18 mouse cellular contexts compared by ENCODE assay signal in genomic region chr3:36505809-36506735, GRCm38 (mm10). TPM values are rescaled to one million over a fixed set of nuclear protein-coding genes. Genes with fewer than 3 reads are reported as not detected.
DNase-seq lines count a peak whose midpoint lies in the region; ATAC-seq and TF ChIP-seq lines count a peak whose summit lies in the region.
"Had no signal": no experiment of that assay in that cellular context is flagged by ENCODE, and none has a peak within 500 bp of the region (broad histone marks: within the 10 kb centered on the region; RNA-seq: fewer than 3 reads in every experiment).

No protein-coding gene starts in this region.

- no peak overlapping the region for H3K9ac ChIP-seq in hindbrain, postnatal 0 days (replicated peaks; ENCODE audit: low read length)
- no peak overlapping the region for H3K9ac ChIP-seq in forebrain, embryonic 13.5 days
- H3K9ac ChIP-seq in intestine, embryonic 16.5 days (ENCODE audit: low read depth, low read length): no peak overlapping the region
- H3K9ac ChIP-seq: stomach, embryonic 15.5 days had no signal

- no peak overlapping the region for H3K4me2 ChIP-seq in hindbrain, postnatal 0 days (ENCODE audit: low read depth, low read length)
- H3K4me2 ChIP-seq in forebrain, embryonic 13.5 days: no peak overlapping the region
- no peak overlapping the region for H3K4me2 ChIP-seq in intestine, embryonic 16.5 days (ENCODE audit: low read depth, low read length)
- H3K4me2 ChIP-seq in myocyte (ENCODE audit: low read depth): peak overlapping the region; percentile 15
- H3K4me2 ChIP-seq: stomach, embryonic 15.5 days had no signal

- no peaks in the 10 kb centered on the region for H3K27me3 ChIP-seq in hindbrain, postnatal 0 days (ENCODE audit: insufficient read depth, low read length)
- no peaks in the 10 kb centered on the region for H3K27me3 ChIP-seq in hindbrain, embryonic 10.5 days (ENCODE audit: insufficient read depth, poor library complexity, severe bottlenecking)
- H3K27me3 ChIP-seq in forebrain, embryonic 13.5 days: no peaks in the 10 kb centered on the region
- no peaks in the 10 kb centered on the region for H3K27me3 ChIP-seq in intestine, embryonic 16.5 days (replicated peaks; ENCODE audit: control insufficient read depth, insufficient read depth, low read length)
- H3K27me3 ChIP-seq in myocyte (ENCODE audit: control insufficient read depth, insufficient read depth, insufficient read length): no peaks in the 10 kb centered on the region
- H3K27me3 ChIP-seq: stomach, embryonic 15.5 days had no signal

- no peaks in the 10 kb centered on the region for H3K79me2 ChIP-seq in myocyte (ENCODE audit: control insufficient read depth, insufficient read depth)

- H3K36me3 ChIP-seq in hindbrain, postnatal 0 days (ENCODE audit: insufficient read depth, low read length): no peaks in the 10 kb centered on the region
- no peaks in the 10 kb centered on the region for H3K36me3 ChIP-seq in hindbrain, embryonic 10.5 days
- H3K36me3 ChIP-seq in forebrain, embryonic 13.5 days (ENCODE audit: poor library complexity, severe bottlenecking): no peaks in the 10 kb centered on the region
- no peaks in the 10 kb centered on the region for H3K36me3 ChIP-seq in intestine, embryonic 16.5 days (ENCODE audit: control insufficient read depth, insufficient read depth, low read length)
- H3K36me3 ChIP-seq in myocyte (ENCODE audit: control insufficient read depth, insufficient read depth): no peaks in the 10 kb centered on the region
- H3K36me3 ChIP-seq: G1E; stomach, embryonic 15.5 days had no signal

- 49% methylated on average over 10 of the region's 10 CpGs for WGBS in hindbrain, postnatal 0 days
- WGBS in hindbrain, embryonic 10.5 days: 63% methylated on average over 10 of the region's 10 CpGs
- 45% methylated on average over 10 of the region's 10 CpGs for WGBS in forebrain, embryonic 13.5 days
- WGBS in intestine, embryonic 16.5 days: 56% methylated on average over 10 of the region's 10 CpGs

- no peak overlapping the region for H3K4me3 ChIP-seq in hindbrain, postnatal 0 days (ENCODE audit: low read length)
- no peak overlapping the region for H3K4me3 ChIP-seq in hindbrain, embryonic 10.5 days
- H3K4me3 ChIP-seq in forebrain, embryonic 13.5 days: no peak overlapping the region
- H3K4me3 ChIP-seq in intestine, embryonic 16.5 days (ENCODE audit: low read length): no peak overlapping the region
- H3K4me3 ChIP-seq in myocyte: no peak overlapping the region
- H3K4me3 ChIP-seq: megakaryocyte, embryonic 14.5 days; stomach, embryonic 15.5 days had no signal

- peak; percentile 43; the same call in 1 of the 2 replicates for ATAC-seq in hindbrain, postnatal 0 days
- ATAC-seq in forebrain, embryonic 13.5 days: peak; percentile 68; the same call in 1 of the 2 replicates
- ATAC-seq in intestine, embryonic 16.5 days: peak; percentile 87

- no peaks in the 10 kb centered on the region for H3K9me3 ChIP-seq in hindbrain, postnatal 0 days (ENCODE audit: low read length)
- no peaks in the 10 kb centered on the region for H3K9me3 ChIP-seq in hindbrain, embryonic 10.5 days
- H3K9me3 ChIP-seq in forebrain, embryonic 13.5 days (replicated peaks): no peaks in the 10 kb centered on the region
- H3K9me3 ChIP-seq in intestine, embryonic 16.5 days (ENCODE audit: control insufficient read depth, low read length): no peaks in the 10 kb centered on the region
- H3K9me3 ChIP-seq: G1E; megakaryocyte, embryonic 14.5 days; stomach, embryonic 15.5 days had no signal

- H3ac ChIP-seq in myocyte (ENCODE audit: control insufficient read depth, insufficient read length): no peak overlapping the region

- no peak overlapping the region for H3K27ac ChIP-seq in hindbrain, postnatal 0 days
- H3K27ac ChIP-seq in hindbrain, embryonic 10.5 days: no peak overlapping the region
- H3K27ac ChIP-seq in forebrain, embryonic 13.5 days: no peak overlapping the region
- no peak overlapping the region for H3K27ac ChIP-seq in intestine, embryonic 16.5 days (ENCODE audit: low read length)
- H3K27ac ChIP-seq: stomach, embryonic 15.5 days had no signal

- no peaks in the 10 kb centered on the region; the same call in 1 of the 2 replicates for H3K4me1 ChIP-seq in hindbrain, postnatal 0 days (ENCODE audit: insufficient read depth, low read length)
- H3K4me1 ChIP-seq in hindbrain, embryonic 10.5 days (replicated peaks): peaks cover 4% of the 10 kb centered on the region; the same call in 1 of the 2 replicates
- H3K4me1 ChIP-seq in forebrain, embryonic 13.5 days: peaks cover 10% of the 10 kb centered on the region
- no peaks in the 10 kb centered on the region for H3K4me1 ChIP-seq in intestine, embryonic 16.5 days (ENCODE audit: control insufficient read depth, insufficient read depth, low read length)
- H3K4me1 ChIP-seq: megakaryocyte, embryonic 14.5 days; stomach, embryonic 15.5 days had no signal

- no peak for DNase-seq in hindbrain, postnatal 0 days (ENCODE audit: low spot score)
- DNase-seq in hindbrain, embryonic 10.5 days (ENCODE audit: low spot score): no peak
- DNase-seq in liver: no peak
- DNase-seq in cerebellum, adult 11 months: no peak
- DNase-seq: cerebellum, postnatal 25 days; gastrocnemius, postnatal 14 days; heart, postnatal 14 days; kidney, postnatal 14 days; lung, postnatal 10 days; spleen, adult 18-20 months had no signal

- TF ChIP-seq CTCF in hindbrain, postnatal 0 days (IDR thresholded peaks at IDR 0.05; ENCODE audit: low read depth): no peak

- no peak for TF ChIP-seq POLR2A in myocyte (IDR thresholded peaks at IDR 0.05; ENCODE audit: insufficient read length, low read depth)

TF ChIP-seq in myocyte, 11 proteins besides CTCF, POLR2A, EP300 and RAD21:
- TF ChIP-seq MAX (IDR thresholded peaks at IDR 0.05; ENCODE audit: low read depth): no peak
- no peak for TF ChIP-seq E2F4 (IDR thresholded peaks at IDR 0.05; ENCODE audit: insufficient read depth)
- TF ChIP-seq SRF (IDR thresholded peaks at IDR 0.05; ENCODE audit: control insufficient read depth, insufficient read length, low read depth): no peak
- no peak for TF ChIP-seq TCF3 (IDR thresholded peaks at IDR 0.05; ENCODE audit: insufficient read length, low read depth)
- TF ChIP-seq MYOG (IDR thresholded peaks at IDR 0.05; ENCODE audit: control insufficient read depth in 1 of 3, insufficient read depth in 1 of 3, insufficient read length in 2 of 3, low read depth in 2 of 3): no peak
- no peak for TF ChIP-seq POLR2AphosphoS2 (IDR thresholded peaks at IDR 0.05; ENCODE audit: insufficient read length, low read depth)
- TF ChIP-seq REST (IDR thresholded peaks at IDR 0.05; ENCODE audit: insufficient read depth, insufficient read length): no peak
- TF ChIP-seq CEBPB (IDR thresholded peaks at IDR 0.05; ENCODE audit: insufficient read depth, poor library complexity, severe bottlenecking): no peak
- TF ChIP-seq TCF12 (IDR thresholded peaks at IDR 0.05; ENCODE audit: insufficient read depth, poor library complexity, severe bottlenecking): no peak
- no peak for TF ChIP-seq USF1 (IDR thresholded peaks at IDR 0.05; ENCODE audit: low read depth)
- TF ChIP-seq MYOD1 (IDR thresholded peaks at IDR 0.05; ENCODE audit: control insufficient read depth in 1 of 3, insufficient read length in 2 of 3, low read depth in 2 of 3): no peak

RNA-seq across cellular contexts. Expression of gene Gm11549, which starts 15.5 kb away (rescaled TPM):
- total RNA-seq in hindbrain, postnatal 0 days (2014; rRNA removed): 1.0 and 1.3 TPM in 2 replicates
- polyA plus RNA-seq in hindbrain, postnatal 0 days (2015; fragmentation: Nextera tagmentation; extraction: Ambion mirVana): 0.53 and 0.62 TPM in 2 replicates
- polyA plus RNA-seq in hindbrain, embryonic 10.5 days (2016; fragmentation: Nextera tagmentation; extraction: Ambion mirVana): 0.07 and 0.50 TPM in 2 replicates
- polyA plus RNA-seq in forebrain, embryonic 13.5 days (2015; fragmentation: Nextera tagmentation; extraction: Ambion mirVana): 0.57 and 0.63 TPM in 2 replicates
- polyA plus RNA-seq in intestine, embryonic 16.5 days (2015; fragmentation: Nextera tagmentation; extraction: Ambion mirVana): 0.54 TPM in 2 replicates
- polyA plus RNA-seq in myocyte (2012; fragmentation: generic; extraction: Trizol): not detected
- total RNA-seq: heart, postnatal 14 days had no signal
- polyA plus RNA-seq: G1E; liver, embryonic 16.5 days had no signal

RNA-seq across cellular contexts. Expression of gene 1810062G17Rik, which starts 30.3 kb away (rescaled TPM):
- total RNA-seq in hindbrain, postnatal 0 days (2014; rRNA removed): not detected in 2 replicates
- polyA plus RNA-seq in hindbrain, postnatal 0 days (2015; fragmentation: Nextera tagmentation; extraction: Ambion mirVana): 0.91 and 1.1 TPM in 2 replicates
- 0.36 and 0.63 TPM in 2 replicates for polyA plus RNA-seq in hindbrain, embryonic 10.5 days (2016; fragmentation: Nextera tagmentation; extraction: Ambion mirVana)
- 0.18 and 0.39 TPM in 2 replicates for polyA plus RNA-seq in forebrain, embryonic 13.5 days (2015; fragmentation: Nextera tagmentation; extraction: Ambion mirVana)
- 1.6 and 2.3 TPM in 2 replicates for polyA plus RNA-seq in intestine, embryonic 16.5 days (2015; fragmentation: Nextera tagmentation; extraction: Ambion mirVana)
- polyA plus RNA-seq in myocyte (2012; fragmentation: generic; extraction: Trizol): 0.46 TPM
- polyA plus RNA-seq: frontal cortex, adult 2 months; G1E had no signal

RNA-seq across cellular contexts. Expression of gene Anxa5, which starts 30.4 kb away (rescaled TPM):
- 31.8 and 33.5 TPM in 2 replicates for total RNA-seq in hindbrain, postnatal 0 days (2014; rRNA removed)
- 54.0 and 55.5 TPM in 2 replicates for polyA plus RNA-seq in hindbrain, postnatal 0 days (2015; fragmentation: Nextera tagmentation; extraction: Ambion mirVana)
- 115 and 120 TPM in 2 replicates for polyA plus RNA-seq in hindbrain, embryonic 10.5 days (2016; fragmentation: Nextera tagmentation; extraction: Ambion mirVana)
- 45.4 and 50.5 TPM in 2 replicates for polyA plus RNA-seq in forebrain, embryonic 13.5 days (2015; fragmentation: Nextera tagmentation; extraction: Ambion mirVana)
- 283 and 291 TPM in 2 replicates for polyA plus RNA-seq in intestine, embryonic 16.5 days (2015; fragmentation: Nextera tagmentation; extraction: Ambion mirVana)
- 313 TPM for polyA plus RNA-seq in myocyte (2012; fragmentation: generic; extraction: Trizol)

RNA-seq across cellular contexts. Expression of gene Exosc9, which starts 46.3 kb away (rescaled TPM):
- total RNA-seq in hindbrain, postnatal 0 days (2014; rRNA removed): 34.9 and 37.2 TPM in 2 replicates
- 68.2 and 70.5 TPM in 2 replicates for polyA plus RNA-seq in hindbrain, postnatal 0 days (2015; fragmentation: Nextera tagmentation; extraction: Ambion mirVana)
- 91.7 and 101 TPM in 2 replicates for polyA plus RNA-seq in hindbrain, embryonic 10.5 days (2016; fragmentation: Nextera tagmentation; extraction: Ambion mirVana)
- polyA plus RNA-seq in forebrain, embryonic 13.5 days (2015; fragmentation: Nextera tagmentation; extraction: Ambion mirVana): 86.9 and 95.8 TPM in 2 replicates
- polyA plus RNA-seq in intestine, embryonic 16.5 days (2015; fragmentation: Nextera tagmentation; extraction: Ambion mirVana): 55.6 and 69.1 TPM in 2 replicates
- 12.1 TPM for polyA plus RNA-seq in myocyte (2012; fragmentation: generic; extraction: Trizol)
